Mouse (Mus musculus) gastrocnemius, postnatal 14 days (tissue): ENCODE data around the gene Chd9. TPM values are rescaled to one million over a fixed set of nuclear protein-coding genes. Genes with fewer than 3 reads are reported as not detected.
A peak's percentile ranks its signal among the peaks of the same experiment; 100 is the strongest.

Experiments used
- DNase-seq: peaks from one replicate; pipeline ENCODE4 v3.0.0; 2021; ENCODE audit warnings: mixed read lengths
- intact Hi-C: fragments of 180-260 bp; cut with DNase I; formaldehyde crosslinking; loops from one replicate; pipeline ENCODE4 v1.15.1; 2025; ENCODE audit warnings: low total_unique reads
- long read RNA-seq, 2 experiments: library from polyadenylated mRNA; stranded (forward); transcript quantifications; one replicate each; pipeline ENCODE4 v2.0.0; 2021
- total RNA-seq, 2 experiments: library from RNA; stranded (reverse); gene quantifications; 2 replicates each; pipeline ENCODE4 v1.2.3; 2021

Gene Chd9
- 10 to 100 TPM; 41.1 to 76.7 TPM for total RNA-seq
- long read RNA-seq, experiment 1, partial matches to known transcripts, result 1 of 53 reads
- long read RNA-seq, experiment 1, other reads (novel, unspliced or antisense), result 47 of 53 reads
- long read RNA-seq, experiment 2, full-length matches to known transcripts, result 4 of 39 reads
- long read RNA-seq, experiment 2, partial matches to known transcripts, result 0 of 39 reads
- long read RNA-seq, experiment 2, other reads (novel, unspliced or antisense), result 35 of 39 reads

DNA sequence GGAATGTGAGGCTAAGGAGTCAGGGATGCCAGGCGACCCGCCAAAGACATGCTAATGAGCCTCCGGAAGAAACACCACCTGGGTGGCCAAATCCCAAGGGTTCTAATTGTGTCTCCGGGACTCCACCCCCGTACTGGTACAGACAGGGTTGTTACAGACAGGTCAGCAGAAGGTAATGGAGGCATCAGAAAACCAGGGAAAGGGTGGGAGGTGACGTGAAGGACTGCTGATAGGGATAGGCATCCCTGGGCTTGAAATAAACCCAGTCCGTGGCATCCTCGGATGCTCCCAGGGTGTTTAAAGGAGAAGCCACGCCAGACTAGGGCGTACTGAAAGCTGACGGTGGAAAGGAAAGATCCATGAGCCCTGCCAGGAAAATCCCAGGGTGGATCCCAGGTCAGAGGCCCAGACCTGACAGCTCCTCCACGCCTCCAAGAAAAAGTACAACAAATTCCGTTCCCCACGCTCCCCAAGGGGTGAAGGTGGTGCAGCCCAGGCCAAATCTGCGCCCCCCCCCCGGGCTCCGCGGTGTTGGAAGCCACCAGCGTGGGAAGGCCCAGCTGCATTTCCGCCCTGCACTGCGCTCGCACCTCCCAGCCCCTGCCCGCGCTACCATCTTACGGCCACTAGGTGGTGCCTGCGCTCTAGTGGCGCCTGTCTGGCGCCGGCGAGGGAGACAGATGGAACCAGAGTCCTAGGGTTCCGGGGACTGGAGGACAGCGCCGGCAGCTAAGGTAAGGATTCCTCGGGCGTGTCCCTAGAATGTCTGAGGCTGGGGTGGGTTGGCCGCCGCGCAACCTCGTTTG lies at the start of gene Chd9:
Gene Chd9, plus strand, starts transcription at position 172 of the 806 bp plus-strand sequence.
- intact Hi-C loops, result loop anchor here (10.0 kb wide), 2 partner anchors 126 to 186 kb away; no protein-coding TSS in a partner anchor
- DNase-seq, result peak; percentile 95

DNA sequence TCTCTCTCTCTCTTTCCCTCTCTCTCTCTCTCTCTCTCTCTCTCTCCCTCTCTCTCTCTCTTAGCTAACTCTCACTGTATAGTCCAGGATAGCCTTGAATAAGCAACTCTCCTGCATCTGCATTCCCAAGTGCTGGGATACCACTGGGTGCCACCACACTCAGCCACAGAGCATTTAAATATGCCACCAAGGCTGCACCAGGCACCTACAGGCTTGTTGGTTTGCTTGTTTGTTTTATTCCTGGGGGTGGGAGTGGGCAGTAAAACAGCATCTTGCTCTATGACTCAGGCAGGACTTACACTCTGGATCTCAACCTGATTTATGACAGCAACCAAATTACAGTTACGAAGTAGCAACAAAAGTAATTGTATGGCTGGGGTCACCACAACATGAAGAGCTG lies 36.5 kb upstream of the Chd9 start:
- no peak for DNase-seq
- intact Hi-C loops, result loop anchor here (5.0 kb wide), 2 partner anchors 789 to 939 kb away; no protein-coding TSS in a partner anchor

DNA sequence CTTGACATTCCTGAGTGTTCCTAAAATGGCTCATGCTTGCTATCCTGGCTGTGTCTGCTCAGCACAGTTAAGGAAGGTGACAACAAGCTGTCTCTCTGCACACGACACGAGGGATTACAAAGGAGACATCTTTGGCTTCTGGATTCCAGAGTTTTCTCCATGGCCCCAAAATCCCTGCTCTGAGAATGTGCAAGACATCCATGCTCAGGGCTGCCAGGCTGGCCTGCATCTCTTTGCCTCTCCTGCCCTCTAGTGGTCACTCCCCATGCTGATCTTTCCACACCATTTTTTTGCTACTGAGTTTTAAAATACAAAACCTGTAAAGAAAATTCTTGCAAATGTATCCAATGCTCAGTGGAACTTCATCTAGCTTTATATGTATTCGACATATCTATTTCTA lies 34.4 kb upstream of the Chd9 start:
- intact Hi-C loops, result loop anchor here (5.0 kb wide), 2 partner anchors 791 to 941 kb away; no protein-coding TSS in a partner anchor
- peak; percentile 69 for DNase-seq

DNA sequence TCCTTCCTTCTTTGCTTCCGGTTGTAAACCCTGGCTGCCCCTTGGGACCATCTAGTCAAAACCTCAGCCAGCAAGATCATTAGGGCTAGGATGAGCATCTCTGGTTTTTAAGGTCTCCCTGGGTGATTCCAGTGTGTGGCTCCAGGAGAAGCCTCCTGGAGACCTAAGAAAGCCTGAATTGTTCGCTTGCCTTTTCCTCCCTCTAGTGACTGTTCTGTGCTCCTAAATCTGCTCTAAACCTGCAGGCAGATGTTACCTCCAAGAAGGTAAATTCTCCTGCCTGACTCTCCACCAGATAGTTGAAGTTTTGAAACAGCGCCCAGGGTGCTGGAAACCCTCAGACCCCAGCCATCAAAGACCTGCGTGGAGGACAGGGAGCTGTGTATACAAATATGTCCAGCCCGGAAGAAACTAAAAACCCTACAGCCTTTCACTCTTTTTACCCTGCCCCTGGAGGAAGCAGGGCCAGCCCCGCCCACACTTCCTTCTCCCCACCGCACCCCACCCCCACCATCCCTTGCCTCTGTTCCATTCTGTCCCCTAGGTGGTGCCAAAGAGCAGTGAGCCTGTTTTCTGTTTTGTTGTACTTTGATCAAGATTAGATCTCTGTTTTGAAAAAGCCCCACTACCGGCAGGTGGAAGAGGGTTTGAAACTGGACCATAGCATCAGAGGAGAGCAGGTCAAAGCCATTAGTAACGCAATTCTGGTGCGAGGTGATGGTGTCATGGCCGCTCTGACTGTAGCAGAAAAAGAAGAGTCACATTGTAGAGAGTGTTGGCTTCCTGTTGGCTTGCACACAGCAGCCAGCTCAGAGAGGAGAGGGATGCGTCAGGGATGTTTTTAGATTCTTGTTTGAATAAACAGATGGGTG lies 32.9 kb upstream of the Chd9 start:
- peak; percentile 79 for DNase-seq
- intact Hi-C loops, result loop anchor here (5.0 kb wide), 2 partner anchors 793 to 943 kb away; no protein-coding TSS in a partner anchor

DNA sequence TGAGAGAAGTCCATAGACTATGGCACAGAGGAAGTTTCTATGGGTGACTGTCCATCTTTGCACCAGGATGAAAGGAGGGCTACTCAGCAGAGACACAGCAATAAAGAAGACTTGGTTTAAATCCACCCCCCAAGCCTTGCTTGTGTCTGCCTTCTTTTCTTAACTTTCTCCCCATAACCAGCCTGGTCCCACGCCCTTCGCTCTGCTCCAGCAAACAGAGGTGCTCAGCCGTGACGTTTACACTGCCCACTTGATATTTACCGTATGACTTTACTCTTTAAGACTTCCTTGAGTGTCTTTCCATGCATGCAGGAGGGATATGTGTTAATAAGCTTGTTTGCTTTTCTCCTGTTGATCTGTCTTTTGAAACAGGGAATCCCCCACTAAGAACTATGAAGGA lies 28.7 kb upstream of the Chd9 start:
- intact Hi-C loops, result no loop called here
- DNase-seq, result no peak

DNA sequence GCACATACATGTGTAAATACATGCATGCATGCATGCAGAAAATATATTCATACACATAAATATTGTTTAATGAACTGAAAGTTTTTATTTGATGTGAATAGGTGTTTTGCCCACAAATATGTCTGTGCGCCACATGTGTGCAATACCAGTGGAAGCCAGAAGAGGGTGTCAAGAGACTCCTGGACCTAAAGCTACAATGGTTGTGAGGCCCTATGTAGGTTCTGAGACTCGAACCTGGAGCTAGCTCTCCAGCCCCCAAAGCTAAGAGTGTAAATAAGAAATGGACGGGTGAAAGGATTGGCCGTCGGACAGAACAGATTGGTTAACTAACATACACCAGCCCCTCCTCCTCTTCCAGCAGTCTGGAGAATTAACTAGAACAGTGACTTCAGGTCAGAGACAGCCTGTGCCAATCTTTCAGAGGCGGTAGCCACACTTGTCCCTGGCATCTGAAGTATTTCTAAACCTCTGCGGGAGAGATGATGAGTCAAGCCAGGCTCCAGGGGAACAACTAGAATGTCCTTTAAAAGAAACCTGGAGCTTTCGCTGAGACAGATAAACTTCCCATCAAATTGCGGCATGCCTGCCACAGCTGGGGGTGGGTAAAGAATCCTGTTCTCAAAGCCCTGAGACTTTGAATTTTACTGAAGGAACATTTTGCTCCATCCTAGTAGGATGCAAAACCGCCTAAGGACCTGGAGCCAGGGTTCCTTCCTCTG lies 14.4 kb upstream of the Chd9 start:
- no peak for DNase-seq
- intact Hi-C loops, result no loop called here

DNA sequence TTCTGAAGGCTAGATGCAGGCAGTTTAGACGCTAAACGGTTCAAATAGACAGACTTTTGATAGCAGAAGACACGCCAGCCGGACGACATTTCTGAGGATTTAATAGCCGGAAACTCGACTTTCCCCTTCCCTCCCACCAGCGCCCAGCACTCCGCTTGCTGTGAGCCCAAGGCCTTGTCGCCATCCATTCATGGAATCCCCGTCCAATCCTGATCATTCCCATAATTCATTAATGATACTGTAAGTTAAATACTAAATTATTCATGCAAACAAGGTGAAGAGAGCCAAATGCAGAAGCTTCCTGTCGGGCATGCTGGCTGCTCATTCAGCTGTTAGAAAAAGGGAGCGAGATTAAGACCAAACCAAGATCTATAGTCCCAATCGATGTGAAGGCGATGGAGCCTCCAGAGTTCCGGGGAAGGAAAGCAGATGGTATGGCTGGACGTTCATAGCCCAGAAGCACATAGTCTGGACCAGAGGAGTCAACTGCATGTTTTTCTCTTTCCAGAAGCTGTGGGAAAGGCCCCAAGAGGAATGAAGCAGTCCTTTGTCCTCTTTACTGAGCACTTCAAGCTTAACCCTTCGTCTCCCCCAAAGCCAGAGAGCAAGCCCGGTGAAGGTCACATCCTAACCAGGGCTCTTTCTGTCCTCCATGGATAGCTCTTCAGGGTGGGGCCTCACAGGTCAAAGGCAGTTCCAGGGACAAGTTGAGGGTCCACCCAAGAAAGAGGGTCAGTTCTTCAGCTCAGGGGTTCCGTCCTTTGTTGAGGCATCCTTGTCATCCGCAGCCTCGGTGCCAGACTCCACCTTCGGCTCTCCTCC lies 11.9 kb upstream of the Chd9 start:
- intact Hi-C loops, result no loop called here
- DNase-seq, result no peak

DNA sequence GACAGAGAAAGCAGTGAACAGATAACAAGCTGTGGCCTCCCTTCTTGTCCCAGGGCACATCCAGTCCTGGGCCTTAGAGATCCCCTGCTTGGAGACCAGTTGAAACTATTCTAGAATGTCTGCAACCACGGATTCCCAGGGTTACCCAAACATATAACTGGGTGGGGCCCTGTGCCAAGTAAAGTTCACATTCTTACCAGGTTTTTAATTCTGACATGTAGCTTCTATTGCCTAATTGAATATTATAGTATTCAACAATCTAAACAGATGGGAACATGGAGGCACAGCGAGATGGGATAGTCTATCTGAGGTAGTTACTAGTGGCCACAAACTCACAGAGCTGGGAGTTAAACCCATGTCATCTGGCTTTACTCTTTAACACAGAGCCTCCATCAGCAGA lies 10.9 kb upstream of the Chd9 start, which contains the start of gene Gm19935:
Gene Gm19935, minus strand, starts transcription at position 101 of the 400 bp plus-strand sequence.
- intact Hi-C loops, result no loop called here

DNA sequence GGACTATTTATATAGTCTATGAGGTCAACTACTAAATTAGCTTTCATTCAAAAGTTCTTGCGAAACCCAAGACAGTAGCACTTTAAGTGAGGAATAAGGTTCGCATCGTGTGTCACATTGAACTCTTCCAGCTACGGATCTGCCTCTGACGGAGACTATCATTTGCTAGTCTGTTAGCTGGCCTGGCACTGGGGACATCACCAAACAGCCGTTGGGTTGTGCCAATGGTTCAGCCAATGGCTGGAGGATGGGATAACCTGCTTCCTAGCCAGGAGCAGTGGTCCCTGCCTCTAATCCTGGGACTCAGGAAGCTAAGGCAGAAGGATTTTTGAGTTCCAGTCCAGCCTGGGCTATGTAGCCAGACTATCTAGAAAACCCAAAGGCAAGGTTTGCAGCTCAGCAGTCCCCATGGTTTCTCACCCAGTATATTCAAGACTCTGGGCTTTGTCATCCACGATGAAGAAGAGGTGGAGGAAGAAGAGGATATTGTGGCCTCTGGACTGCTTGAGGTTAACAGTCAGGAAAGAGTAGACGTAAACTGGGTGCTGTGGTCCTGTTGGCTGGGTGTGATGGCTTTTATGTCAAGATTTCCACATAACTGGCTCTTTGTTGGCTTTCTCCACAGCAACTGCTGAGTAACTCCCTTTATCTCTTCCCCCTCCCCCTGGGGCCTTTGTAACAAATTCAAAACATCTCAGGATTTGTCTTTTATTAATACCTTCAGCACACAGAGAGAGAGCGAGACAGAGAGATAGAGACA lies 8.4 kb upstream of the Chd9 start:
- intact Hi-C loops, result loop anchor here (10.0 kb wide), 2 partner anchors 135 to 195 kb away; no protein-coding TSS in a partner anchor
- DNase-seq, result no peak

More for the DNA sequence above, 10.9 kb upstream of the Chd9 start, which contains the start of gene Gm19935:
- no peak for DNase-seq

DNA sequence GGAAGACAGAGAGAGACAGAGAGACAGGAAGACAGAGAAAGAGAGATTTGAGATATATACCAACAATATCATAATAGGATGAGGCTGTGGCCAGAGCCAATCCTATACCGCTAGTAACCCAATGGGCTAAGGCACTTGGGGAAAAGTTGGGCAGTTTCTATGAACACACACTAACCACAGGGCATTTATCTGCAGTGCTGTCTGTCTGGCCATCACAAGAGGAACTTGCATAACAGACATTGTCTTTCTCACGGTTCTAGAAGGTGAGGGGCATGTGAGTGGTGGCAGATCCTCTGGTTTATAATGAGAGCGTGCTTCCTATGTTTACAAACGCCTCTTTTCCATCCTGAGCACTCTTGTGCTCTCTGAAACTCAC lies 7.8 kb upstream of the Chd9 start:
- intact Hi-C loops, result loop anchor here (10.0 kb wide), 2 partner anchors 134 to 194 kb away; no protein-coding TSS in a partner anchor
- no peak for DNase-seq

DNA sequence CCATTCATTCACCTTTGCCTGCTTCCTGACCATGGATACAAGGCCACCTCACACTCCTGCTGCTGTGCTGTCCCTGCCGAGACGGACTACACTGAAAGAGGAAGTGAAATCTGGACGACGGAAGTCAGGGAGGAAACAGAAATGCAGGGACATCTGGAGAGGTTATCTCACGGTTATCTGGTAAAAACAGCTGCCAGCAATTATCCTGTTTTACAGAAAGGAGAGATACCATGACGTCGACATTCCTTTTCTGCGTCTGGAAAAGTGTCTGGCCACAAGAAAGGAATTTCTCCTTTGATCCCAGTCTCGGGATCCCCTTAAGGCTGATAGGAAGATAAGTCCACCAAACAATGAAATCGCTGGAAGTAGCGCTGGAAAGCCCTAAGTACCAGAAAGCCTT lies 5.7 kb upstream of the Chd9 start:
- no peak for DNase-seq
- intact Hi-C loops, result loop anchor here (10.0 kb wide), 2 partner anchors 132 to 192 kb away; no protein-coding TSS in a partner anchor

DNA sequence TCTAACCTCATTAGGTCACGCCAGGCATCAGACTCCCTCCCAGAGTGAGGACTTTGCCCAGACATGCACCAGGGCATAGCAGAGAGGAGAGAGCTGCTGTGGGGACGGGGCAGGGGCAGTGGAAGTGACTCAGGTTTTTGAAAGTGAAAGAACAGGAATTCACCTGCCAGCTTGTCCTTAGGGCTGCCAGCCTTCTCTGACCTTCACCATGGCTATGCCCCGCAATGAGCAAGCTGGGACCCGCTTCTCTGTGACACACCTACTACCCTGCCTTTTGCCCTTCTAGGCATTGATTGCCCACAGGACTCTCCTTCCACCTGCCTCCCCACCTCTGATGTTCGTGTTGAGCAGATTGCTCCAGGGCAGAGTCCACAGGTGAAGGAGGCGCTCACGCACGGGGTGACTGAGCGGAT lies 2.7 kb upstream of the Chd9 start:
- intact Hi-C loops, result loop anchor here (10.0 kb wide), 2 partner anchors 129 to 189 kb away; no protein-coding TSS in a partner anchor

DNA sequence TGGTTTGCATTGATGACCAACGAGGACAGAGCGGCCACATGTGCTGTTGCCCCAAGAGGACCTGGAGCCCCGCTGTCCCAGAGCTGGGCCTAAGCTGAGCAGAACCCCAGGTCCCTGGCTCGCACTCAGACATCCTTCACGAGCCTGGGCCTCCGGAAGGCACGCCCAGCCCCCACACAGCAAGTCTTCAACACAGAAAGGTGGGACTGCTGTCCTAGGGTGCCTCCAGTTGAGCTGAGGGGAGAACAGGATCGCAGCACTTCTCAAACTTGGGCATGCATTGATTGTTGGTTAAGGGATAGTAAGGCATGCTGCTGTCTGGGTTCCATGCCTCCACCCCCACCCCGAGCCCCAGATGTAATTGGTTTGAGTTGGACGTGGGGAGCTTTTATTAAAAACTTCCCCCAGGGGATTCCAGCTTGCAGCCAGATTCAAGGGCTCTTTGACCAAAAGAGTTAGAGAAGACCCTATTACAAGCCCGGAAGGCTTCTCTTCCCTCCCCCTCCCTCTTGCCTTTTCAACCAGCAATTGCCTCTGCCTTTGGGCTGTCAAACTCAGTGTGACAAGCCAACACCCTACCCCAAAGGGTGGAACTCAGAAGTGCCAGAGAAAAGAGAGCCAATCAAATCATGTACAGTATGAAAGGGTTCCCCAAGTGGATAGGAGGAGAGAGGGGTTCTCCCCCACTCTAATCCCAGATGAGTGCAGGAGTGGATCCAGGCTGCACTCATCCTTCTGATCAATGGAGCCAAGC lies 1.0 kb downstream of the Chd9 start:
- intact Hi-C loops, result loop anchor here (10.0 kb wide), 2 partner anchors 126 to 186 kb away; no protein-coding TSS in a partner anchor
- no peak for DNase-seq

More for the DNA sequence above, 2.7 kb upstream of the Chd9 start:
- no peak for DNase-seq

DNA sequence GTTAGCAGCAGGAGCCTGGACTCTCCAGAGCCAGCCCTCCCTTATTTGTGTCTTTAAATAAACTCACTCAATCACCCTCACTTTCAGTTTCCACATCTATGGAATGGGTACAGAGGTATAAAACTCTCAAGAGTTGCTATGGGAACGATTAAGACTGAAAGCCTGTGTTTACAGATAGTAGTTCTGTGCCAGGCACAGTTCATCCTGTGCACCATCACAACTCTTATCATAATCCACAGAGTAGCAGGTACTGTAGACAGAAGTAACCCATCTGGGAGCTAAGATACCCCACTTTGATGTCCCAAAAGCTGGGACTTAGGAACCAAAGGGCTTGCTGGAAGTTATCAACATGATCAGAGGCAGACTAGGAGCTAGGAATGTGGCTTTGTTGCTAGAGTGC lies 1.7 kb downstream of the Chd9 start:
- intact Hi-C loops, result loop anchor here (5.0 to 10.0 kb wide), 3 partner anchors 47 to 185 kb away; no protein-coding TSS in a partner anchor

DNA sequence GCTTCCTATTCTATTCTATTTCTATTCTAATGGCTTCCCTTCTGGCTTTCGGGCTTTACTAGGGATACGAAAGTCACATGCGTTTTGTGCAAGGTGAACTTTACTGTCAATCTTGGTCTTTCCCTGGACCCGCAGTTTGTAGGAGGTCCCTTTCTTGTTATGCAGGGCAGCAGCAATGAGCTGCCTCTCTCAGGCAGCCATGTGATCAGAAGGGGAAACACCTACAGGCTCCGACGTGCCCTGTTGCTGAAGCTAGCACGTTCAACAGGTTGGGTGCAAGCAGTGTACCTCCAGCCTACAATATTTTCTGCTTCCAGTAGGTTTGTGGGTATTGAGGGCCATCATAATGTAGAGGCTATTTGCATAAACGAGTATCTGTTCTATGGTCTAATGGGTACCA lies 2.8 kb downstream of the Chd9 start:
- intact Hi-C loops, result loop anchor here (5.0 kb wide), 1 partner anchor 46 kb away; no protein-coding TSS in a partner anchor
- DNase-seq, result no peak

More for the DNA sequence above, 1.7 kb downstream of the Chd9 start:
- DNase-seq, result no peak

DNA sequence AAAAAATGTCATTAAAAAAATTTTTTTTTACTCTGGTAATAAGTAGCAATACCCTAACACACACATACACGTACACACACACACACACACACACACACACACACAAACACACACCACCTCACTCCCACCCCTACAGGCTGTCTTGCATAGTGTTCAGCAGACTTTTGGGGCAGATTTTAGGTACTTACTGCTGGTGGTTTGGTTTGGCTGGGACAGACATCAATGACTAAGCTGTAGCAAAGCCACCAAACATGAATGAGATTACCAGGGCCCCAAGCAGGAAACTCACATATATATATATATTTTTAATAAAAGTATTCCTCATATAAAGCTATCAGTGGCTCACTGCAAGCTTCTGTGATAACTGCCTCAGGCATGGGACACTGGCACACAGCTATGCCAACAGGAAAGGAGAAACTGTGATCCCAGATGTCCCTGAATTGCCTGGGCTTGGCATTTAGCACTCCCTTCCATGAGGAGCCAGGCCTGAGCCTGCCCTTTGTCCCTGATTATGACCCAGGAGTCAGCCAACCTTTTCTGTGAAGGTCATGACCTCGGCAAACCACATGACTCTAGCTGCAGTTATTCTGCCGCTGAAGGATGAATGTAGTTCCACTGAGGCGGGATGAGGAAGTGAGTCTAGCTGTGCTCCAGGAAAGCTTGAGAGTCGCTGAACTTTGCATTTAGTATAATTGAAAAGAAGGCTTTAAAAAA lies 4.6 kb downstream of the Chd9 start:
- intact Hi-C loops, result loop anchor here (5.0 kb wide), 1 partner anchor 45 kb away; no protein-coding TSS in a partner anchor

More for the DNA sequence above, 4.6 kb downstream of the Chd9 start:
- no peak for DNase-seq
